Mouse (Mus musculus): Measurements from ENCODE around the gene Fam89a. TPM values are rescaled to one million over a fixed set of nuclear protein-coding genes. Genes with fewer than 3 reads are reported as not detected.

The Fam89a gene
- polyA plus RNA-seq, 1 experiment, result 6.9 TPM

- no peaks in the 10 kb centered on the region for H3K4me1 ChIP-seq (ENCODE audit: control insufficient read depth, insufficient read depth, low read length)
- no peaks in the 10 kb centered on the region for H3K36me3 ChIP-seq (ENCODE audit: control insufficient read depth, insufficient read depth, low read length, poor library complexity, severe bottlenecking)
- H3K9me3 ChIP-seq (replicated peaks; ENCODE audit: control insufficient read depth, insufficient read depth, low read length, poor library complexity, severe bottlenecking), result no peaks in the 10 kb centered on the region
- no peak overlapping the region for H3K27ac ChIP-seq (ENCODE audit: insufficient read depth, low read length)
- TF ChIP-seq POLR2A (IDR thresholded peaks at IDR 0.05; ENCODE audit: insufficient read depth, low read length), result no peak
- 0 out of 2 replicates have a peak, but pooled peaks have one; percentile 21 for TF ChIP-seq EP300 (IDR thresholded peaks at IDR 0.05; ENCODE audit: insufficient read depth, low read depth, low read length)
- peak overlapping the region; percentile 36; the same call in 1 of the 2 replicates for H3K9ac ChIP-seq (ENCODE audit: low read depth, poor library complexity, severe bottlenecking)
- peak overlapping the region; percentile 68 for H3K4me3 ChIP-seq (ENCODE audit: low read depth, low read length)
- peaks cover 29% of the 10 kb centered on the region for H3K27me3 ChIP-seq (ENCODE audit: control insufficient read depth, insufficient read depth, low read length, poor library complexity, severe bottlenecking)
These were observed 41.6 kb upstream of the Fam89a start for GRCm38 (mm10) chr8:124793172-124793651.

GRCm38 (mm10) chr8:124792708-124793107, 41.1 kb upstream of the Fam89a start, which contains the start of gene Trim67:
Gene Trim67, plus strand, starts transcription at chr8:124793092.
- H3K27ac ChIP-seq (ENCODE audit: insufficient read depth, low read length), result no peak within 1 kb of the TSS
- peak within 1 kb of the TSS; percentile 68 for H3K4me3 ChIP-seq (ENCODE audit: low read depth, low read length)
- no peaks in the 10 kb centered on the region for H3K9me3 ChIP-seq (replicated peaks; ENCODE audit: control insufficient read depth, insufficient read depth, low read length, poor library complexity, severe bottlenecking)
- peaks cover 29% of the 10 kb centered on the region for H3K27me3 ChIP-seq (ENCODE audit: control insufficient read depth, insufficient read depth, low read length, poor library complexity, severe bottlenecking)
- TF ChIP-seq CTCF (IDR thresholded peaks at IDR 0.05; ENCODE audit: low read depth, low read length) (no peak), POLR2A (IDR thresholded peaks at IDR 0.05; ENCODE audit: insufficient read depth, low read length) (no peak), EP300 (IDR thresholded peaks at IDR 0.05; ENCODE audit: insufficient read depth, low read depth, low read length) (no peak)
- peak within 1 kb of the TSS; percentile 36 for H3K9ac ChIP-seq (ENCODE audit: low read depth, poor library complexity, severe bottlenecking)
- H3K36me3 ChIP-seq (ENCODE audit: control insufficient read depth, insufficient read depth, low read length, poor library complexity, severe bottlenecking), result no peaks in the 10 kb centered on the region
- H3K4me1 ChIP-seq (ENCODE audit: control insufficient read depth, insufficient read depth, low read length), result no peaks in the 10 kb centered on the region

DNA sequence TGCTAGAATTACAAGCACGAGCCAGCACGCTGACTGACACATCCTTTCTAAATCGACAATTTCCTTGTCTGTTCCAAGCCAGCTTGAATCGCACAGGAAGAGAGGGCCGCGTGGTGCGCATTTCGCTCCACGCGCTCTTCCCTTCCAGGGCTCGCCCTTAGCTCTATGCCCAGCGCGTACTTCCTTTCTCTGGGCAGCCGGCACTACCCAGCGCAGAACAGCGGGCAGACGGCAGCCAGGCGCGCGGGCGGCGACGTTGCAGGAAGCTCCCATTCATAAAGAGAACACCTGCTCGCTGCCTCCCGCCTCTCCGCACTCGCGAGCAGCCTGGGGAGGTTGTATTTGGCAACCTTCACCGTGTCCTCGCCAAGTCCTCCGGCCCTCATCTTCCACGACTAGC, 40.6 kb upstream of the Fam89a start:
- Histone ChIP-seq H3K4me1 (ENCODE audit: control insufficient read depth, insufficient read depth, low read length) (no peaks in the 10 kb centered on the region), H3K4me3 (ENCODE audit: low read depth, low read length) (peak overlapping the region; percentile 58), H3K27me3 (ENCODE audit: control insufficient read depth, insufficient read depth, low read length, poor library complexity, severe bottlenecking) (peaks cover 29% of the 10 kb centered on the region), H3K27ac (ENCODE audit: insufficient read depth, low read length) (no peak overlapping the region), H3K36me3 (ENCODE audit: control insufficient read depth, insufficient read depth, low read length, poor library complexity, severe bottlenecking) (no peaks in the 10 kb centered on the region), H3K9ac (ENCODE audit: low read depth, poor library complexity, severe bottlenecking) (peak overlapping the region; percentile 36), H3K9me3 (replicated peaks; ENCODE audit: control insufficient read depth, insufficient read depth, low read length, poor library complexity, severe bottlenecking) (no peaks in the 10 kb centered on the region)
- TF ChIP-seq POLR2A (IDR thresholded peaks at IDR 0.05; ENCODE audit: insufficient read depth, low read length) (no peak), CTCF (IDR thresholded peaks at IDR 0.05; ENCODE audit: low read depth, low read length) (no peak), EP300 (IDR thresholded peaks at IDR 0.05; ENCODE audit: insufficient read depth, low read depth, low read length) (no peak)

GRCm38 (mm10) chr8:124791751-124792150, 40.1 kb upstream of the Fam89a start:
- TF ChIP-seq CTCF (IDR thresholded peaks at IDR 0.05; ENCODE audit: low read depth, low read length), result no peak
- Histone ChIP-seq H3K9me3 (replicated peaks; ENCODE audit: control insufficient read depth, insufficient read depth, low read length, poor library complexity, severe bottlenecking) (no peaks in the 10 kb centered on the region), H3K4me3 (ENCODE audit: low read depth, low read length) (peak overlapping the region; percentile 58; the same call in 1 of the 2 replicates), H3K27ac (ENCODE audit: insufficient read depth, low read length) (no peak overlapping the region), H3K9ac (ENCODE audit: low read depth, poor library complexity, severe bottlenecking) (peak overlapping the region; percentile 36; the same call in 1 of the 2 replicates), H3K27me3 (ENCODE audit: control insufficient read depth, insufficient read depth, low read length, poor library complexity, severe bottlenecking) (peaks cover 29% of the 10 kb centered on the region), H3K4me1 (ENCODE audit: control insufficient read depth, insufficient read depth, low read length) (no peaks in the 10 kb centered on the region), H3K36me3 (ENCODE audit: control insufficient read depth, insufficient read depth, low read length, poor library complexity, severe bottlenecking) (no peaks in the 10 kb centered on the region)

GRCm38 (mm10) chr8:124790676-124791075, 39.0 kb upstream of the Fam89a start:
- no peak overlapping the region for H3K27ac ChIP-seq (ENCODE audit: insufficient read depth, low read length)
- H3K4me1 ChIP-seq (ENCODE audit: control insufficient read depth, insufficient read depth, low read length), result no peaks in the 10 kb centered on the region
- no peak overlapping the region for H3K9ac ChIP-seq (ENCODE audit: low read depth, poor library complexity, severe bottlenecking)
- no peak overlapping the region for H3K4me3 ChIP-seq (ENCODE audit: low read depth, low read length)
- H3K9me3 ChIP-seq (replicated peaks; ENCODE audit: control insufficient read depth, insufficient read depth, low read length, poor library complexity, severe bottlenecking), result no peaks in the 10 kb centered on the region
- no peaks in the 10 kb centered on the region for H3K36me3 ChIP-seq (ENCODE audit: control insufficient read depth, insufficient read depth, low read length, poor library complexity, severe bottlenecking)
- TF ChIP-seq EP300 (IDR thresholded peaks at IDR 0.05; ENCODE audit: insufficient read depth, low read depth, low read length), result no peak
- TF ChIP-seq CTCF (IDR thresholded peaks at IDR 0.05; ENCODE audit: low read depth, low read length), result no peak
- no peak for TF ChIP-seq POLR2A (IDR thresholded peaks at IDR 0.05; ENCODE audit: insufficient read depth, low read length)
- H3K27me3 ChIP-seq (ENCODE audit: control insufficient read depth, insufficient read depth, low read length, poor library complexity, severe bottlenecking), result peaks cover 27% of the 10 kb centered on the region

GRCm38 (mm10) chr8:124784613-124785012, 33.0 kb upstream of the Fam89a start:
- H3K27ac ChIP-seq (ENCODE audit: insufficient read depth, low read length), result no peak overlapping the region
- H3K9ac ChIP-seq (ENCODE audit: low read depth, poor library complexity, severe bottlenecking), result no peak overlapping the region
- H3K9me3 ChIP-seq (replicated peaks; ENCODE audit: control insufficient read depth, insufficient read depth, low read length, poor library complexity, severe bottlenecking), result no peaks in the 10 kb centered on the region; the same call in 1 of the 2 replicates
- H3K27me3 ChIP-seq (ENCODE audit: control insufficient read depth, insufficient read depth, low read length, poor library complexity, severe bottlenecking), result no peaks in the 10 kb centered on the region
- no peaks in the 10 kb centered on the region for H3K36me3 ChIP-seq (ENCODE audit: control insufficient read depth, insufficient read depth, low read length, poor library complexity, severe bottlenecking)
- H3K4me1 ChIP-seq (ENCODE audit: control insufficient read depth, insufficient read depth, low read length), result no peaks in the 10 kb centered on the region
- H3K4me3 ChIP-seq (ENCODE audit: low read depth, low read length), result peak overlapping the region; percentile 7; the same call in 1 of the 2 replicates
- TF ChIP-seq CTCF (IDR thresholded peaks at IDR 0.05; ENCODE audit: low read depth, low read length), result no peak
- TF ChIP-seq POLR2A (IDR thresholded peaks at IDR 0.05; ENCODE audit: insufficient read depth, low read length), result no peak
- no peak for TF ChIP-seq EP300 (IDR thresholded peaks at IDR 0.05; ENCODE audit: insufficient read depth, low read depth, low read length)

All from ES-Bruce4 (cell line).